Mouse (Mus musculus): ENCODE results near the gene Dcpp1. TPM values are rescaled to one million over a fixed set of nuclear protein-coding genes. Genes with fewer than 3 reads are reported as not detected.
"Not testable (repeated sequence)": the region's sequence is repeated elsewhere in the genome, so short reads cannot be mapped to it uniquely, and the experiment has no call there.

Dcpp1 gene
- polyA plus RNA-seq, 1 experiment: 0.58 TPM

- Histone ChIP-seq H3K27me3 (ENCODE audit: control insufficient read depth, insufficient read depth, low read length) (no peaks in the 10 kb centered on the region; the same call in 1 of the 2 replicates), H3K4me1 (replicated peaks; ENCODE audit: control insufficient read depth, insufficient read depth, low read length) (peaks cover 9% of the 10 kb centered on the region), H3K36me3 (ENCODE audit: control insufficient read depth, insufficient read depth, low read length) (no peaks in the 10 kb centered on the region), H3K27ac (ENCODE audit: control insufficient read depth, insufficient read depth, low read length) (no peak overlapping the region), H3K4me3 (ENCODE audit: control insufficient read depth, insufficient read depth, low read length) (no peak overlapping the region)
- TF ChIP-seq POLR2A (IDR thresholded peaks at IDR 0.05; ENCODE audit: control insufficient read depth, extremely low read depth, insufficient read depth, low read length, poor library complexity) (no peak), CTCF (IDR thresholded peaks at IDR 0.05; ENCODE audit: borderline replicate concordance, control insufficient read depth, extremely low read depth, insufficient read depth, low read length, poor library complexity) (no peak)
- WGBS: 93% methylated on average over 4 of the region's 4 CpGs
- DNase-seq: no peak
Observed at GRCm38 (mm10) chr17:23862926-23863325, 17.8 kb upstream of the Dcpp1 start.

GRCm38 (mm10) chr17:23867756-23868155, 12.9 kb upstream of the Dcpp1 start, which contains the start of gene Prss21:
TSS of gene Prss21 (plus strand) at chr17:23868056.
- Histone ChIP-seq H3K27ac (ENCODE audit: control insufficient read depth, insufficient read depth, low read length) (no peak within 1 kb of the TSS), H3K36me3 (ENCODE audit: control insufficient read depth, insufficient read depth, low read length) (no peaks in the 10 kb centered on the region), H3K27me3 (ENCODE audit: control insufficient read depth, insufficient read depth, low read length) (no peaks in the 10 kb centered on the region), H3K4me3 (ENCODE audit: control insufficient read depth, insufficient read depth, low read length) (no peak within 1 kb of the TSS), H3K4me1 (replicated peaks; ENCODE audit: control insufficient read depth, insufficient read depth, low read length) (no peaks in the 10 kb centered on the region)
- TF ChIP-seq POLR2A (IDR thresholded peaks at IDR 0.05; ENCODE audit: control insufficient read depth, extremely low read depth, insufficient read depth, low read length, poor library complexity) (no peak), CTCF (IDR thresholded peaks at IDR 0.05; ENCODE audit: borderline replicate concordance, control insufficient read depth, extremely low read depth, insufficient read depth, low read length, poor library complexity) (no peak)
- no peak for DNase-seq
- WGBS: 88% methylated on average over 15 of the region's 15 CpGs

GRCm38 (mm10) chr17:23868513-23868912, 12.2 kb upstream of the Dcpp1 start:
- Histone ChIP-seq H3K36me3 (ENCODE audit: control insufficient read depth, insufficient read depth, low read length) (no peaks in the 10 kb centered on the region), H3K27me3 (ENCODE audit: control insufficient read depth, insufficient read depth, low read length) (no peaks in the 10 kb centered on the region), H3K4me1 (replicated peaks; ENCODE audit: control insufficient read depth, insufficient read depth, low read length) (no peaks in the 10 kb centered on the region), H3K4me3 (ENCODE audit: control insufficient read depth, insufficient read depth, low read length) (no peak overlapping the region), H3K27ac (ENCODE audit: control insufficient read depth, insufficient read depth, low read length) (no peak overlapping the region)
- no peak for DNase-seq
- WGBS: 91% methylated on average over 11 of the region's 11 CpGs
- no peak for TF ChIP-seq POLR2A (IDR thresholded peaks at IDR 0.05; ENCODE audit: control insufficient read depth, extremely low read depth, insufficient read depth, low read length, poor library complexity)
- TF ChIP-seq CTCF (IDR thresholded peaks at IDR 0.05; ENCODE audit: borderline replicate concordance, control insufficient read depth, extremely low read depth, insufficient read depth, low read length, poor library complexity): no peak

- Histone ChIP-seq H3K36me3 (ENCODE audit: control insufficient read depth, insufficient read depth, low read length) (no peaks in the 10 kb centered on the region), H3K27me3 (ENCODE audit: control insufficient read depth, insufficient read depth, low read length) (no peaks in the 10 kb centered on the region), H3K27ac (ENCODE audit: control insufficient read depth, insufficient read depth, low read length) (no peak overlapping the region), H3K4me1 (replicated peaks; ENCODE audit: control insufficient read depth, insufficient read depth, low read length) (no peaks in the 10 kb centered on the region), H3K4me3 (ENCODE audit: control insufficient read depth, insufficient read depth, low read length) (no peak overlapping the region)
- no peak for DNase-seq
- TF ChIP-seq POLR2A (IDR thresholded peaks at IDR 0.05; ENCODE audit: control insufficient read depth, extremely low read depth, insufficient read depth, low read length, poor library complexity): no peak
- no peak for TF ChIP-seq CTCF (IDR thresholded peaks at IDR 0.05; ENCODE audit: borderline replicate concordance, control insufficient read depth, extremely low read depth, insufficient read depth, low read length, poor library complexity)
- 71% methylated on average over 8 of the region's 8 CpGs for WGBS
Observed at GRCm38 (mm10) chr17:23873884-23874856, 6.5 kb upstream of the Dcpp1 start.

GRCm38 (mm10) chr17:23876741-23877140, 3.9 kb upstream of the Dcpp1 start:
- no peak overlapping the region for H3K27ac ChIP-seq (ENCODE audit: control insufficient read depth, insufficient read depth, low read length)
- H3K27me3 ChIP-seq (ENCODE audit: control insufficient read depth, insufficient read depth, low read length): no peaks in the 10 kb centered on the region
- no peaks in the 10 kb centered on the region for H3K36me3 ChIP-seq (ENCODE audit: control insufficient read depth, insufficient read depth, low read length)
- no peak overlapping the region for H3K4me3 ChIP-seq (ENCODE audit: control insufficient read depth, insufficient read depth, low read length)
- 87% methylated on average over 3 of the region's 3 CpGs for WGBS
- TF ChIP-seq POLR2A (IDR thresholded peaks at IDR 0.05; ENCODE audit: control insufficient read depth, extremely low read depth, insufficient read depth, low read length, poor library complexity) (no peak), CTCF (IDR thresholded peaks at IDR 0.05; ENCODE audit: borderline replicate concordance, control insufficient read depth, extremely low read depth, insufficient read depth, low read length, poor library complexity) (no peak)
- H3K4me1 ChIP-seq (replicated peaks; ENCODE audit: control insufficient read depth, insufficient read depth, low read length): no peaks in the 10 kb centered on the region
- no peak for DNase-seq

GRCm38 (mm10) chr17:23877166-23877565, 3.5 kb upstream of the Dcpp1 start:
- no peak for DNase-seq
- 97% methylated on average over 2 of the region's 2 CpGs for WGBS
- no peaks in the 10 kb centered on the region for H3K27me3 ChIP-seq (ENCODE audit: control insufficient read depth, insufficient read depth, low read length)
- TF ChIP-seq CTCF (IDR thresholded peaks at IDR 0.05; ENCODE audit: borderline replicate concordance, control insufficient read depth, extremely low read depth, insufficient read depth, low read length, poor library complexity): no peak
- no peak for TF ChIP-seq POLR2A (IDR thresholded peaks at IDR 0.05; ENCODE audit: control insufficient read depth, extremely low read depth, insufficient read depth, low read length, poor library complexity)
- H3K36me3 ChIP-seq (ENCODE audit: control insufficient read depth, insufficient read depth, low read length): no peaks in the 10 kb centered on the region
- no peak overlapping the region for H3K4me3 ChIP-seq (ENCODE audit: control insufficient read depth, insufficient read depth, low read length)
- no peaks in the 10 kb centered on the region for H3K4me1 ChIP-seq (replicated peaks; ENCODE audit: control insufficient read depth, insufficient read depth, low read length)
- no peak overlapping the region for H3K27ac ChIP-seq (ENCODE audit: control insufficient read depth, insufficient read depth, low read length)

GRCm38 (mm10) chr17:23917158-23917557, 36.5 kb downstream of the Dcpp1 start, which contains the start of gene Dcpp3:
TSS of gene Dcpp3 (plus strand) at chr17:23917458.
- 66% methylated on average over 4 of the region's 4 CpGs for WGBS
- H3K36me3 ChIP-seq (ENCODE audit: control insufficient read depth, insufficient read depth, low read length): not testable (repeated sequence)

More at GRCm38 (mm10) chr17:23917158-23917557, 36.5 kb downstream of the Dcpp1 start, which contains the start of gene Dcpp3:
- not testable (repeated sequence) for DNase-seq; H3K27ac ChIP-seq (ENCODE audit: control insufficient read depth, insufficient read depth, low read length); H3K4me1 ChIP-seq (replicated peaks; ENCODE audit: control insufficient read depth, insufficient read depth, low read length); H3K4me3 ChIP-seq (ENCODE audit: control insufficient read depth, insufficient read depth, low read length); H3K27me3 ChIP-seq (ENCODE audit: control insufficient read depth, insufficient read depth, low read length)

All from thymus, adult 2 months (tissue).